Mouse (Mus musculus) left cerebral cortex, postnatal 36 days (tissue): ENCODE data around the gene Brd1. TPM values are rescaled to one million over a fixed set of nuclear protein-coding genes. Genes with fewer than 3 reads are reported as not detected.
"Not testable (repeated sequence)": the region's sequence is repeated elsewhere in the genome, so short reads cannot be mapped to it uniquely, and the experiment has no call there.

Experiments used
- DNase-seq, 2 experiments: peaks; one replicate each; pipeline ENCODE4 v3.0.0; 2021 to 2022; ENCODE audit warnings: low spot score in 2 of 2, mixed read lengths in 1 of 2
- intact Hi-C: fragments of 180-260 bp; cut with DNase I; formaldehyde crosslinking; loops from one replicate; pipeline ENCODE4 v1.15.1; 2025
- total RNA-seq, 2 experiments: library from RNA; stranded (reverse); gene quantifications; 2 replicates each; pipeline ENCODE4 v1.2.3; 2021

The Brd1 gene
- 10 to 100 TPM; 50.7 to 55.8 TPM for total RNA-seq

- DNase-seq = peak; percentile 82 to 86
- intact Hi-C loops = loop anchor here (1.0 kb wide), 1 partner anchor 17 kb away; the partner anchor contains the start of gene Zbed4
These were observed at the start of gene Brd1 for GRCm38 (mm10) chr15:88733834-88734571. Gene Brd1 (minus strand): TSS chr15:88734233.

- DNase-seq, intact Hi-C loops: not testable (repeated sequence)
These were observed 40.6 kb upstream of the Brd1 start for GRCm38 (mm10) chr15:88774630-88775029.

GRCm38 (mm10) chr15:88768537-88768936 lies 34.5 kb upstream of the Brd1 start:
- intact Hi-C loops = no loop called here
- DNase-seq = no peak

GRCm38 (mm10) chr15:88766139-88766538 lies 32.1 kb upstream of the Brd1 start:
- DNase-seq, intact Hi-C loops: not testable (repeated sequence)

GRCm38 (mm10) chr15:88761551-88761950 lies 27.5 kb upstream of the Brd1 start:
- intact Hi-C loops = no loop called here
- DNase-seq = no peak

GRCm38 (mm10) chr15:88758061-88758460 lies 24.0 kb upstream of the Brd1 start:
- intact Hi-C loops = no loop called here
- no peak for DNase-seq

GRCm38 (mm10) chr15:88755761-88756160 lies 21.7 kb upstream of the Brd1 start:
- intact Hi-C loops = no loop called here
- no peak for DNase-seq

GRCm38 (mm10) chr15:88754896-88755295 lies 20.9 kb upstream of the Brd1 start:
- intact Hi-C loops = no loop called here
- no peak for DNase-seq

GRCm38 (mm10) chr15:88752403-88752733 lies 18.3 kb upstream of the Brd1 start:
- intact Hi-C loops = no loop called here

GRCm38 (mm10) chr15:88751564-88752402 lies 17.8 kb upstream of the Brd1 start, which contains the start of gene Zbed4:
Gene Zbed4 (plus strand): TSS chr15:88751660.
- peak; percentile 32 to 34 for DNase-seq
- intact Hi-C loops = loop anchor here (1.0 kb wide), 1 partner anchor 17 kb away; the partner anchor contains the start of gene Brd1

More at GRCm38 (mm10) chr15:88752403-88752733, 18.3 kb upstream of the Brd1 start:
- no peak for DNase-seq

- DNase-seq = peak; percentile 99
- intact Hi-C loops = loop anchor here (1.0 kb wide), 1 partner anchor 17 kb away; the partner anchor contains the start of gene Brd1
These were observed 16.9 kb upstream of the Brd1 start for GRCm38 (mm10) chr15:88750677-88751563.

- intact Hi-C loops = no loop called here
- DNase-seq = no peak
These were observed 16.0 kb upstream of the Brd1 start for GRCm38 (mm10) chr15:88750032-88750431.

- intact Hi-C loops, DNase-seq: not testable (repeated sequence)
These were observed 15.6 kb upstream of the Brd1 start for GRCm38 (mm10) chr15:88749617-88750016.

GRCm38 (mm10) chr15:88745926-88746325 lies 11.9 kb upstream of the Brd1 start:
- intact Hi-C loops = no loop called here
- no peak for DNase-seq

- DNase-seq = no peak
- intact Hi-C loops = no loop called here
These were observed 11.3 kb upstream of the Brd1 start for GRCm38 (mm10) chr15:88745347-88745746.

- DNase-seq, intact Hi-C loops: not testable (repeated sequence)
These were observed 9.3 kb upstream of the Brd1 start for GRCm38 (mm10) chr15:88743371-88743770.

GRCm38 (mm10) chr15:88741366-88741765 lies 7.3 kb upstream of the Brd1 start:
- DNase-seq = no peak
- intact Hi-C loops = no loop called here

- intact Hi-C loops = no loop called here
- no peak for DNase-seq
These were observed 4.4 kb upstream of the Brd1 start for GRCm38 (mm10) chr15:88738466-88738865.

GRCm38 (mm10) chr15:88736166-88736565 lies 2.1 kb upstream of the Brd1 start:
- intact Hi-C loops = no loop called here
- DNase-seq = no peak
